ENCODE assay signal across 15 mouse cellular contexts in the genomic region with DNA sequence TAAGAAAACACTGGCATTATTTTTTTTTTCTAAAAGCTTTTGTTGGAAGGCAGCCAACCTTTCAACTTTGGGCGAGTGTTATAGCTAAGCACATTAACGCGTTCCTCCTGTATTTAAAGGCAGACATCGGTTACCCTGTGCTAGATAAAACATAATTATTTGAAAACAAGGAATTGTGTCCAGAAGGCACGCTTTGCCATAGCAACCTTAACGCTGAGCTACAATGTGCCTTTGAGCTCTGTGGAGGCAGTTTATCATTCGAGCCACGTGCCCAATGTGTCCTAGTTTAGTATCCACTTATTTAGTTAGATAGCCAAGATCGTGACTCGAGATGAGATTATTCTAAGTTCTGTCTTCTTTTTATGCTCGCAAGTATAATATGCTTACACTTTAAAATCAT.
DNase-seq lines count a peak whose midpoint lies in the region; ATAC-seq lines count a peak whose summit lies in the region.
"Had no signal": no experiment of that assay in that cellular context is flagged by ENCODE, and none has a peak within 500 bp of the region (broad histone marks: within the 10 kb centered on the region; RNA-seq: fewer than 3 reads in every experiment).

No protein-coding gene starts in this region.

- H3K4me1 ChIP-seq in forebrain, embryonic 15.5 days: peaks cover 23% of the 10 kb centered on the region
- H3K4me1 ChIP-seq in midbrain, embryonic 12.5 days: peaks cover 23% of the 10 kb centered on the region
- H3K4me1 ChIP-seq in kidney, embryonic 15.5 days: peaks cover 3% of the 10 kb centered on the region; the same call in 1 of the 2 replicates
- H3K4me1 ChIP-seq: heart, embryonic 15.5 days; intestine, embryonic 15.5 days had no signal

- H3K36me3 ChIP-seq in forebrain, embryonic 15.5 days: no peaks in the 10 kb centered on the region
- H3K36me3 ChIP-seq in midbrain, embryonic 12.5 days: no peaks in the 10 kb centered on the region
- H3K36me3 ChIP-seq in kidney, embryonic 15.5 days: no peaks in the 10 kb centered on the region
- H3K36me3 ChIP-seq: heart, embryonic 15.5 days; intestine, embryonic 15.5 days had no signal

- no peak overlapping the region for H3K4me3 ChIP-seq in forebrain, embryonic 15.5 days
- H3K4me3 ChIP-seq in midbrain, embryonic 12.5 days: no peak overlapping the region
- no peak overlapping the region for H3K4me3 ChIP-seq in kidney, embryonic 15.5 days (replicated peaks)
- H3K4me3 ChIP-seq: heart, embryonic 15.5 days; intestine, embryonic 15.5 days had no signal

- ATAC-seq in frontal cortex, adult (ENCODE audit: low TSS enrichment): peak; percentile 51; the same call in 1 of the 2 replicates
- ATAC-seq in forebrain, embryonic 15.5 days (replicated peaks): peak; percentile 69
- ATAC-seq in midbrain, embryonic 12.5 days (ENCODE audit: low FRiP score, low read depth): peak; percentile 57
- no peak for ATAC-seq in kidney, embryonic 15.5 days (replicated peaks; ENCODE audit: low FRiP score)
- ATAC-seq: intestine, embryonic 15.5 days had no signal

- no peaks in the 10 kb centered on the region for H3K27me3 ChIP-seq in forebrain, embryonic 15.5 days
- H3K27me3 ChIP-seq in midbrain, embryonic 12.5 days: peaks cover 31% of the 10 kb centered on the region
- H3K27me3 ChIP-seq in kidney, embryonic 15.5 days: no peaks in the 10 kb centered on the region
- H3K27me3 ChIP-seq: heart, embryonic 15.5 days; intestine, embryonic 15.5 days had no signal

- 14% methylated on average over 11 of the region's 11 CpGs for WGBS in forebrain, embryonic 15.5 days
- 21% methylated on average over 11 of the region's 11 CpGs for WGBS in midbrain, embryonic 12.5 days
- WGBS in kidney, embryonic 15.5 days: 46% methylated on average over 11 of the region's 11 CpGs

- intact Hi-C loops in gastrocnemius, postnatal 36 days (cut with DNase I): no loop called here

- no peak overlapping the region for H3K9ac ChIP-seq in forebrain, embryonic 15.5 days (replicated peaks)
- no peak overlapping the region for H3K9ac ChIP-seq in midbrain, embryonic 12.5 days (replicated peaks)
- no peak overlapping the region for H3K9ac ChIP-seq in kidney, embryonic 15.5 days
- H3K9ac ChIP-seq: heart, embryonic 15.5 days; intestine, embryonic 15.5 days; liver, embryonic 14.5 days had no signal

- H3K4me2 ChIP-seq in forebrain, embryonic 15.5 days (replicated peaks): no peak overlapping the region
- H3K4me2 ChIP-seq in midbrain, embryonic 12.5 days (replicated peaks): no peak overlapping the region
- no peak overlapping the region for H3K4me2 ChIP-seq in kidney, embryonic 15.5 days
- H3K4me2 ChIP-seq: heart, embryonic 15.5 days; intestine, embryonic 15.5 days had no signal

- H3K27ac ChIP-seq in forebrain, embryonic 15.5 days (replicated peaks): no peak overlapping the region
- H3K27ac ChIP-seq in midbrain, embryonic 12.5 days (replicated peaks): no peak overlapping the region
- no peak overlapping the region for H3K27ac ChIP-seq in kidney, embryonic 15.5 days
- H3K27ac ChIP-seq: heart, embryonic 15.5 days; intestine, embryonic 15.5 days; liver, embryonic 14.5 days had no signal

- no peak for DNase-seq in frontal cortex, postnatal 10 days (ENCODE audit: low spot score in 2 of 2)
- peak; percentile 77 for DNase-seq in brain, adult 2 months (ENCODE audit: low read depth, low spot score)
- no peak for DNase-seq in urinary bladder, postnatal 14 days (ENCODE audit: low spot score)
- no peak for DNase-seq in gastrocnemius, postnatal 36 days
- DNase-seq: cerebellum, adult 18-20 months; gastrocnemius, postnatal 25 days; lung, postnatal 36 days; thymus, adult 2 months had no signal

- H3K9me3 ChIP-seq in forebrain, embryonic 15.5 days: no peaks in the 10 kb centered on the region
- H3K9me3 ChIP-seq in midbrain, embryonic 12.5 days: no peaks in the 10 kb centered on the region
- H3K9me3 ChIP-seq in kidney, embryonic 15.5 days (replicated peaks): no peaks in the 10 kb centered on the region
- H3K9me3 ChIP-seq: heart, embryonic 15.5 days; intestine, embryonic 15.5 days had no signal
